Mouse (Mus musculus): ENCODE measurements around the gene Kif1b. TPM values are rescaled to one million over a fixed set of nuclear protein-coding genes. Genes with fewer than 3 reads are reported as not detected.

Gene Kif1b
- total and polyA plus RNA-seq, 2 experiments from 2014 or later = 213 to 322 TPM

DNA sequence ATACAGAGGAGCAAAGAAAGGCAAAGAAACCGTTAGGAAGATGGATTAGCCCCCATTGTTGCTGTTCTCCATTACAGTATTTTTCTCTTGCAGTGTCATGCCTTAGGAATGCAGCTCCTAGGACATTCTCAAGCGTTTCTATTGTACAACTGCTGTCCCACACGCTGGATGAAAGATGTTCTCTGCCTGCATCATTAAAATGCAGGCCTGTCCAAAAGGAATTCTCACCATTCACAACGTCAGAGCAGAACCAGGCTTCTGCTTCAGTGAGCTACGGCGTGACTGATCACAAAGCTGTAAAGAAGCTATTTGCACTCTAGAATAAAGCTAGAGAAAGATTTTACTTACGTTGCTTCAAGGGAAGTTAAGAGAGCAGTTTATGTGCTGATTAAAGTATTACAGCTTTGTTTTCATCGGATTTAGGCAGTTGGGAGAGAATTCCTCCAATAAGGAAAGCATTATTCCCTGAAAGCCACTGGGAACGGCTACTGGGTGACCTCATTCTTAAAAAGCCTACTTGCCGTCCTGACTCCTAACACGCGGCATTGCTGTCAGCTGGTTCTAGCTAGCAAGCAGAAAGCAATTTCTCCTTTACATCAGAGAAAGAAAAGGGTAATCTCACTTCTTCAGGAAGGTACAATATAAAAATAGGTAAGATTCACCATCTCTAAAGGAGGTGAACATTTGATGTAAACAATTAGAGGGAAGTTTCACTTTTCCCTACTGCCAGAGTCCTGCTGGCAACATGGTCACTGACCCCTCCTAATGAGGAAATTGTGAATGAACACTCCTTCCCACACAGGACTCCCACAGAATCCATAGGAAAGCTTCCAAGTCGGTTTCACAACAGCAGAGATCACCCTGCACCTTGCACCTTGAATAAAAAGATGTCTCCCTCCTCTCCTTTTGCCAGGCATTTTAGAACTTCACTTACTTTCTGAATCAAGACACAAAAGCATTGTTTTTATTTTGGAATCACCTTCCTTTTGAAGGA is 51.9 kb downstream of the Kif1b start:
- WGBS = 11% methylated on average over 13 of the region's 13 CpGs
- peak overlapping the region; percentile 77 for H3K27ac ChIP-seq
- H3K4me2 ChIP-seq (ENCODE audit: low read depth, low read length) = no peak overlapping the region
- peak; percentile 66 for DNase-seq (ENCODE audit: low spot score)
- no peaks in the 10 kb centered on the region for H3K9me3 ChIP-seq (ENCODE audit: low read length)
- peaks cover 36% of the 10 kb centered on the region for H3K36me3 ChIP-seq (ENCODE audit: insufficient read depth, low read length)
- TF ChIP-seq CTCF (IDR thresholded peaks at IDR 0.05; ENCODE audit: low read depth) = no peak
- peak; percentile 82 for ATAC-seq
- no peak overlapping the region for H3K4me3 ChIP-seq (ENCODE audit: low read length)
- no peak overlapping the region for H3K9ac ChIP-seq (replicated peaks; ENCODE audit: low read length)
- no peaks in the 10 kb centered on the region for H3K4me1 ChIP-seq (ENCODE audit: insufficient read depth, low read length)
- H3K27me3 ChIP-seq (ENCODE audit: insufficient read depth, low read length) = no peaks in the 10 kb centered on the region

DNA sequence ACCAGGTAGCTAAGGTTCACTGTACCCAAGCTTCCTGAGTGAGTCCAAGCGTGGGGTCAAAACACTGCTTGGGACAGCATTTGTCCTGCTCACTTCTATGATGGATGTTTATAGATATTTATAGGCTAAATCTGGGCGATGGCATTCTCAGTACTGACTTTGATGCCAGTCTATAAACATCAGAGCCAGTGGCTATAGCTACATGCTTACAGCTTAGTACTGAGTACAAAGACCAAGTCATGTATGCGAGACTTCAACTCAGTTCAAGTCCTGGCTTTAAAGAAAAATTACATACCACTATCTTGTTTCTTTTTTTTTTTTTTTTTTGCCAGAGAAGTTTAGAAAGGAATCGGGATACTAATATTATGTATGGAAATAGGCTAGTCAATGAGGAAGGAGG is 52.7 kb downstream of the Kif1b start:
- no peak overlapping the region for H3K4me2 ChIP-seq (ENCODE audit: low read depth, low read length)
- H3K9ac ChIP-seq (replicated peaks; ENCODE audit: low read length) = no peak overlapping the region
- TF ChIP-seq CTCF (IDR thresholded peaks at IDR 0.05; ENCODE audit: low read depth) = no peak
- H3K4me3 ChIP-seq (ENCODE audit: low read length) = no peak overlapping the region
- DNase-seq (ENCODE audit: low spot score) (no peak), ATAC-seq (no peak)
- no peaks in the 10 kb centered on the region for H3K9me3 ChIP-seq (ENCODE audit: low read length)
- no peaks in the 10 kb centered on the region for H3K27me3 ChIP-seq (ENCODE audit: insufficient read depth, low read length)
- H3K27ac ChIP-seq = peak overlapping the region; percentile 77
- H3K36me3 ChIP-seq (ENCODE audit: insufficient read depth, low read length) = peaks cover 38% of the 10 kb centered on the region
- WGBS = 49% methylated on average over 4 of the region's 4 CpGs
- no peaks in the 10 kb centered on the region for H3K4me1 ChIP-seq (ENCODE audit: insufficient read depth, low read length)

DNA sequence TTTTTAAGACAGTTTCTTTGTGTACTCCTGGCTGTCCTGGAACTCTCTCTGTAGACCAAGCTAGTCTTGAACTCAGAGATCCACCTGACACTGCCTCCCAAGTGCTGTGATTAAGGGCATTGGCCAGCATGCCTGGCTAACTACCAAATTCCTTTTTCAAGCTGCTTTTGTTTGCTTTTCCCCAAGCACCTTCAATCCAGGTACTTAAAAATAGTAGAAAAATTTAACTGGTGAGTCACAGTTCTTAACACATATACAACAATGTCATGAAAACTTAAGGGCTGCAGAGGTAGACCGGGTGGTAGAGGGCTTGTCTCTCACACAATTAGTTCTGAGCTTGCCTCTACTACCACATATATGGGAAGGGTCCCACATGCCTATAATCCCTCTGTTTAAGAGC is 58.2 kb downstream of the Kif1b start:
- Histone ChIP-seq H3K36me3 (ENCODE audit: insufficient read depth, low read length) (peaks cover 47% of the 10 kb centered on the region), H3K4me1 (ENCODE audit: insufficient read depth, low read length) (no peaks in the 10 kb centered on the region), H3K9me3 (ENCODE audit: low read length) (no peaks in the 10 kb centered on the region), H3K9ac (replicated peaks; ENCODE audit: low read length) (no peak overlapping the region), H3K4me3 (ENCODE audit: low read length) (no peak overlapping the region), H3K27ac (no peak overlapping the region), H3K4me2 (ENCODE audit: low read depth, low read length) (no peak overlapping the region), H3K27me3 (ENCODE audit: insufficient read depth, low read length) (no peaks in the 10 kb centered on the region)
- ATAC-seq (no peak), DNase-seq (ENCODE audit: low spot score) (no peak)
- no peak for TF ChIP-seq CTCF (IDR thresholded peaks at IDR 0.05; ENCODE audit: low read depth)
- WGBS = 95% methylated on average over 1 of the region's 1 CpGs

DNA sequence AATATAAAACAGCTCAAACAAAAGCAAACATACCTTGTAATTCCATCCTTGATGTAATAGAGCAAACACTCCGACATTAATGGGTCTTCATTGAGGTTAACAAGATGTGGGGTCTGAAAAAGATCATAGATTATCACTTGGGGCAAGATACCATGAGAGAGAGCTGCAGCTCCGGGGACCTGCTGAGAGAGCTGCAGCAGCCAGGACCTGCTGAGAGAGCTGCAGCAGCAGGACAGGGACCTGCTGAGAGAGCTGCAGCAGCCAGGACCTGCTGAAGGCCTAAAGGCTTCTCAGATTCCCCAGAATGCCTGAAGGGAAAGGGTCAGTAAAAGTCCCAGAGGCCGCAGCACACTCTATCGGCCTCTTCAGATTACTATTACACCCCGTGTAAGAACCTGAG is 59.7 kb downstream of the Kif1b start:
- Histone ChIP-seq H3K36me3 (ENCODE audit: insufficient read depth, low read length) (peaks cover 44% of the 10 kb centered on the region), H3K9me3 (ENCODE audit: low read length) (no peaks in the 10 kb centered on the region), H3K4me2 (ENCODE audit: low read depth, low read length) (no peak overlapping the region), H3K27ac (peak overlapping the region; percentile 73), H3K27me3 (ENCODE audit: insufficient read depth, low read length) (no peaks in the 10 kb centered on the region), H3K4me1 (ENCODE audit: insufficient read depth, low read length) (no peaks in the 10 kb centered on the region), H3K9ac (replicated peaks; ENCODE audit: low read length) (0 out of 2 replicates have a peak overlapping the region, but pooled peaks have one; percentile 10), H3K4me3 (ENCODE audit: low read length) (no peak overlapping the region)
- DNase-seq (ENCODE audit: low spot score) = peak; percentile 9
- no peak for ATAC-seq
- no peak for TF ChIP-seq CTCF (IDR thresholded peaks at IDR 0.05; ENCODE audit: low read depth)
- 10% methylated on average over 5 of the region's 5 CpGs for WGBS

DNA sequence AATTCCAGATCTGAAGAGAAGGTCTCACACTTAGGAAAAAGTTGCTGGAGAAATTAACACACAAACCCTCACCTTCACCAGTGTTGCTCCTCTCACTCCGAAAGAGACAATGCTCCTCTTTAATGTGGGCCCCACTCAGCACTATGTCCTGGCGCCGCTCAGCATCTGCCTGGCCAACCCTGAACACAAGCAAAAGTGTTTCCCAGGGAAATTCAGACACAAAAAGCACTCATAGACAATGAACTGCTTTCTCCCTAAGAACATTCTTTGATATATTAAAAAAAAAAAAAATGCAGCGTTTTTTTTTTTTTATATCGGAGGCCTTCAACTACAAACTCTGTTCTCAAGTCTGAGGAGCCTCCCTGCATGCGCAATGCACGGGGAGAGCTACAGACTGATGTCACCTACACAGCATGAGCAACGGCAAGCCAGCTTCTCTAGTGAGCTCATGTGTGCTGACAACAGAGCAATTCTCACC is 60.3 kb downstream of the Kif1b start:
- Histone ChIP-seq H3K27me3 (ENCODE audit: insufficient read depth, low read length) (no peaks in the 10 kb centered on the region), H3K4me1 (ENCODE audit: insufficient read depth, low read length) (no peaks in the 10 kb centered on the region), H3K4me3 (ENCODE audit: low read length) (no peak overlapping the region), H3K36me3 (ENCODE audit: insufficient read depth, low read length) (peaks cover 47% of the 10 kb centered on the region), H3K9me3 (ENCODE audit: low read length) (no peaks in the 10 kb centered on the region), H3K4me2 (ENCODE audit: low read depth, low read length) (no peak overlapping the region), H3K9ac (replicated peaks; ENCODE audit: low read length) (no peak overlapping the region), H3K27ac (peak overlapping the region; percentile 73)
- no peak for TF ChIP-seq CTCF (IDR thresholded peaks at IDR 0.05; ENCODE audit: low read depth)
- ATAC-seq (peak; percentile 83), DNase-seq (ENCODE audit: low spot score) (peak; percentile 66)
- 17% methylated on average over 8 of the region's 8 CpGs for WGBS

DNA sequence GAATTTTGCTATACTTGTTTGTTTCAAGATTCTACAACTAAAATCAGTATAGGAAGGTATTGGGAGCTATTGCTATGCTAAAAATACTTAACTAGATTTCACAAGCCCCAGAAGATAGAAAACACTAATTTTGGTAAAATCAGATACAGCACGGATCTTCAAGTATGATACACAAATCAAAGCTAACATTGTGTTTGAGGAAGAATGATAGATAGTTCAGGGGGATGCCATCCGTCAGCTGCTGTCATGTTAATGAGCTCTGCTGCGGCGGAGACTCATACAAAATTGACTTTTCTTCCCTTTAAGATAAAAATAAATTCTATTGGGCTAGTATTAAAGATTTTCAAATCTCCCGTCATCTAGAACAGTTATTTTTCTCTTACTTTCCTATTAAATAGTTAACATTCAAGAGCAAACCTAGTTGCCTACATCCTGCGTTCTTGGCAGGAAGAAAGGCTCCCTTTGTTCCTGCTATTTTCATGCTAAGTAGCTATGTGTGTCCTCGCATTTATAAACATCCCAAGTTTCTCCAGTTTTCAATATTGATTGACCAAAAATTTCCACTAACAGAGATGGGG is 60.8 kb downstream of the Kif1b start:
- Histone ChIP-seq H3K4me1 (ENCODE audit: insufficient read depth, low read length) (no peaks in the 10 kb centered on the region), H3K27ac (peak overlapping the region; percentile 73), H3K27me3 (ENCODE audit: insufficient read depth, low read length) (no peaks in the 10 kb centered on the region), H3K36me3 (ENCODE audit: insufficient read depth, low read length) (peaks cover 48% of the 10 kb centered on the region), H3K4me3 (ENCODE audit: low read length) (no peak overlapping the region), H3K4me2 (ENCODE audit: low read depth, low read length) (no peak overlapping the region), H3K9me3 (ENCODE audit: low read length) (no peaks in the 10 kb centered on the region), H3K9ac (replicated peaks; ENCODE audit: low read length) (no peak overlapping the region)
- ATAC-seq = peak; percentile 75
- peak; percentile 44 for DNase-seq (ENCODE audit: low spot score)
- no peak for TF ChIP-seq CTCF (IDR thresholded peaks at IDR 0.05; ENCODE audit: low read depth)
- 18% methylated on average over 7 of the region's 7 CpGs for whole genome bisulfite sequencing
